Mouse (Mus musculus) kidney, adult 2 months (tissue): ENCODE data around the gene Eme2.

Experiments
- CTCF ChIP-seq: fragments of 200-500 bp; conservative IDR thresholded peaks from 2 replicates; pipeline ENCODE4 v1.5.1; 2011; ENCODE audit warnings: low read depth, mild to moderate bottlenecking, control low read depth, low read length, moderate library complexity, mixed read lengths; ENCODE audit not compliant: insufficient read depth, insufficient read length
- POLR2A ChIP-seq: fragments of 200-500 bp; IDR thresholded peaks from one replicate; pipeline ENCODE4 v1.6.1; 2011; ENCODE audit warnings: low read depth, low read length, control low read depth

- TF ChIP-seq CTCF (no peak), POLR2A (no peak)
These were observed 2.1 kb downstream of the Eme2 start for GRCm38 (mm10) chr17:24892785-24893184.
